Mouse (Mus musculus) bone marrow macrophage, adult 2 months (primary cell): ENCODE measurements around the gene Ptpre.

Experiments used
- CTCF ChIP-seq: IDR thresholded peaks from 2 replicates; pipeline ENCODE4 v1.5.1; 2012; ENCODE audit warnings: low read depth, mild to moderate bottlenecking, low read length, moderate library complexity
- POLR2A ChIP-seq: IDR thresholded peaks from 2 replicates; pipeline ENCODE4 v1.6.1; 2012; ENCODE audit warnings: mild to moderate bottlenecking, low read depth, low read length, borderline replicate concordance

- TF ChIP-seq CTCF (no peak), POLR2A (no peak)
Observed at GRCm38 (mm10) chr7:135544321-135544720, 7.0 kb downstream of the Ptpre start.
